Mouse (Mus musculus) cerebellum, adult (tissue): Measurements from ENCODE around the gene Krr1.
"Not testable (repeated sequence)": the region's sequence is repeated elsewhere in the genome, so short reads cannot be mapped to it uniquely, and the experiment has no call there.

ENCODE experiments used
- ATAC-seq: cut with Nextera tagmentation; 2 replicates; pipeline ENCODE4 v1.9.2; 2017; ENCODE audit warnings: mild to moderate bottlenecking, moderate library complexity, mixed read lengths; ENCODE audit not compliant: insufficient number of reproducible peaks, low FRiP score, low TSS enrichment

Gene Krr1

DNA sequence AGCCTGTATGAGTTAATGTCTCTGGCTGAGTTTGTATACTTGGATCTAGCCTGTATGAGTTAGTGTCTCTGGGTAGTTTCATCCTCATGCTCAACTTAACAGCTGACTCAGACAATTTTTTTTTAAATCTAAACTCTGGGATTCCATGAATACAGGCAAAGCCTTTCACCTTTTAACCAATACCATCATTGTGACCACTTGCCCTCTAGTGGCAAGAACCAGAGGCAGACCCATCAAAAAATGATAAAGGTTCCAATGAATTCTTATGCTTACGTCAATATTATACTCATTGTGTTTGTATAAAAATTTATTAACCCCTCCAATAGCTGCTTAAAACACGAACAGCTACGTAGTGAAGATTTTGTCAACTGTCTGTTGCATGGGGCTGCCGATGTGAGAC is 6.1 kb upstream of the Krr1 start:
- no peak for ATAC-seq

DNA sequence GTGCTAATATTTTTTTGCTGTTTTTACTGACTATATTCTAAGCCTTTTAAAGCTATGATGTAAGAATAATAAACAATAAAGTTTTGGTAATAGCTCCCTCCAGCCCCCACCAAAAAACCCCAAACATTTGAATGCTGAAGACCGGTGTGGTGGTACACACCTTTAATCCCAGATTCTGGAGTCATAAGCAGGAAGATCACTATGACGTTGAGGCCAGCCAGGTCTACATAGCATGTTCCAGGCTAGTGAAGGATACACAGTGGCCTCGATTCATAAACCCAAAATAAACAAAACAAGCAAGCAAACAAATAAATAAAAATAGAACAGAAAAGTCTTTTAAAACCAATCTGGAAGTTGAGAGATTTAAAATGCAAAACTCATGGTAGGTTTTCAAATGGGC is 535 bp upstream of the Krr1 start:
- ATAC-seq, result no peak

DNA sequence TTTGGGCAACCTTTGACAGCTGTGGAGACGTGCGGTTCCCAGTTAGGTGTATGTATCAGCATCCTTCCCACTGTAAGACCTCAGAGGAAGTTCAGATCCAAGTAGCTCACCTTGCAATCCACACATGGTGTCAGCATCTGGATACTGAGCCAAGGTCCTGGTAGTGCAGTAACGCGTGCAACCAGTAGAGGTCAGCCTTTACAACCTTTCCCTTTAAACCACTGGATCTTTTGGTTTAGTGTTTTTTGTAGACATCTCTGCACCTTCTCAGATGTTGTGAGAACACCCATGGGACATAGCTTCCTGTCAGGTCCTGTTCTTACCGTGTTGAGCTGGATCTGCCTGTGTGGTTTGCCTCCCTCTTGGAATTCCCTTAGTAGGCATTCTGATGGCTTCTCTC is 5.1 kb downstream of the Krr1 start:
- no peak for ATAC-seq

DNA sequence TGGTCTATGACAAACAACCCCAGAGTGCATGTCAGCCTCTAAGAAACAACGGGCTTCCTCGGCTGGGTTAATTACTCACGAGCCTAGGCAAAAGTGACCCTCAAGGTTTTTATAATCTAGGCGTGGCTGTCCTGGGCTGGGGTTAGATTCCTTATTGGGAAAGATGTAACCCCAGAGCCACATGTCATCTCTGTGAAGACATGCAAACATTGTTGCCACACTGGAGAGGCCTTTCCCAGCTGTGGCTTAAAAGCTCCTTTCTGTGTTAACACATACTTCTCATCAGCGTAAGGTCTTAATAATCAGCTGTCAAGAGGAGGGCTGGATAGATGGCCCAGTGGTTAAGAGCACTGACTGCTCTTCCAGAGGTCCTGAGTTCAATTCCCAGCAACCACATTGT is 10.6 kb downstream of the Krr1 start:
- no peak for ATAC-seq

DNA sequence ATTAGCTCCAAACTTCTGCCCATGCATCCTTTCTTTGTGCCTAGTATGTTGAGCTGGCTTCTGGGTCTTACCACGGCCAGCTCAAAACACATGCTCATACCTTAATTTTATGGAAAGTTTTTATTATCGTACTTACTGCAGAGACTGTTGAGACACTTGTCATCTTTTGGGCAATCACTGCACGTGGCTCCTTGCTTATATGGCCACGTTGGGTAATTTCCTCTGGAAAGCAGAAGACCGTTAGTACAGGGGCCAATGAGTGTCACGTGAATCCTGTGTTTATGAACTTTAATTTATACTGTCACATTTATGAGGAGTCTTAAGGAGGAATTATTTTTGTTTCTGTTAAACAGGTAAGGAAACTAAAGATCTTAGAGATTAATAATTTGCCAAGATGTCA is 14.0 kb downstream of the Krr1 start:
- no peak for ATAC-seq

DNA sequence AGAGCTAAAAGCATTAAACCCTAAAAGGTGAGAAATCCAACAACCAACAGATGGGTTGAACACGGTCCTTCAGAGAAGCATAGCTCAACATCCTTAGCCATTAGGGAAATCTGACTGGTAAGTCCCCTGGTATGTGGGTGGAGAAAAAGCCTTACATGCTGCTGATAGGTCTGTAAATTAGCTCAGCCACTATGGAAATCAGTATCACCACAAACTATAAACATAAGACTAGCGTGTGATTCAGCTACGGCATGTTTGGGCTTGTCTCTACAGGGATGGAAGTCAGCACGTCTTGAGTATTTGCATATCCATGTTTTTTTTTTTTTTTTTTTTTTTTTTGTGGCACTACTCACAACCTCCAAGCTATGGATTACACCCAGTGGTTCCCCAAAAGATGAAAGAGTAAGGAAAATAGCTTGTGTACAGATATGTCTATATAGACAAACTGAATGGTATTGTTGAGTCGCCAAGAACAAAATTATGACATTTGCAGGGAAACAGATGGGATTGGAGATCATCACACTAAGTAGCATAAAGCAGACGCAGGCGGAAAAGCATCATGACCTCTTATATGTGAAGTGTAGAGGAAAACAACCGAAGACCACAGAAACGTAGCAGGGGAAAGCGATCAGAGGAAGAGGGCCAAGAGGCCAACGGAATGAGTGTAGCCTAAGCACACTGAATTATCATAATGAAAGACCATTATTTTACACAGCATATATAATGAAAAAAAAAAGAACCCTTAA is 23.5 kb downstream of the Krr1 start:
- ATAC-seq, result no peak

DNA sequence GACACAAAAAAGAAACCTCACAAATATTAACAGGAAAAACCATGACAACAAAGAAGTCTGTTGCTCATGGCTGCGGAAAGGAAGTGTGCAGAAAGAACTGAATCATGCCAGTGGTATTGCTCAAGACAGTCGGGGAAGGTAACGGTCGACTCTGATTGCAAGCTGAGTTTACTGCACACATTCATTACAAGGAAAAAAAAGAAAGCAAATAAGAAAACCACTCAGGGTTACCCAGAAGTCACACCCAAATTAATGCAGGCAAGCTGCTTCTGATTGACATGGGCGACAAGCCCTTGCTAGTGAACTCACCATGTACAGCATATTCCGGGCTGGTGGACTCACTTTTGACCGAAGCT is 24.1 kb downstream of the Krr1 start:
- ATAC-seq, result no peak

DNA sequence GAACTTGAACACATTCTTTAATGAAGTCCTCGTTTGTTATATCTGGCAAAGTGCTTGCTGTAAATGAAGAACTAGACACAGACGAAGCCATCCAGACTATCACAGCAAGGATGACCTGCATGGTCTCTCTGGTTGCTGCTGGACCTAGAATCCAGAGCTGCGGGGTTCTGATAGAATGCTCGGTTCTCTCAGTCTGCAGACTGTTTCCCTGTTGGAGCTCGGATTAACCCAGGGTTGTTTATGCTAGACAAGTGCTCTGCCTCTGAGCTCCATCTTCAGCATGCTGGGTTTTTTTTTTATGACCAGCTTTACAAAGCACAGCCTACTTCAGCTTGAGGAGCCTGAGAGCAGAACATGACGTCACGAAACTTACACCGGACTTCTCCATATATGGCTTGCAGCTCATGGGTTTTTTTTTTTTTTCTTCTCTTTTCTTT is 24.5 kb downstream of the Krr1 start:
- no peak for ATAC-seq

DNA sequence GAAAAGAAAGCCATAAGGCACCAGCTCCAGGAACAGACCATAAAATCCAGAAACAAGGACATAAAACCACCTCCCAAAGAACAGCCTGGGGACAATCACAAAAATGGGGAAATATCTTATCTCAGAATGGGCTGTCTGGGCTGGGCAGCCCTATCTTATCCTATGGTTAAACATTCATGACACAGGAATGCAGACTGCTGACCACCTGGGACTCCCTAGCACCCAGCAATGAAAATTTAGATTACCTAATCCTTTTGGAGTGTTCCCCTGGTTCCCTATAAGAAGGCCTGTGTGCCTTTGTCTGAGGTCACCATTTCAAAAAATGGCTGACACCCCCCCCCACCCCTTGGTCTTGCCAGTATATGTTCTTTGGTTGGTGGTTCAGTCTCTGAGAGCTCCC is 25.2 kb downstream of the Krr1 start:
- no peak for ATAC-seq

DNA sequence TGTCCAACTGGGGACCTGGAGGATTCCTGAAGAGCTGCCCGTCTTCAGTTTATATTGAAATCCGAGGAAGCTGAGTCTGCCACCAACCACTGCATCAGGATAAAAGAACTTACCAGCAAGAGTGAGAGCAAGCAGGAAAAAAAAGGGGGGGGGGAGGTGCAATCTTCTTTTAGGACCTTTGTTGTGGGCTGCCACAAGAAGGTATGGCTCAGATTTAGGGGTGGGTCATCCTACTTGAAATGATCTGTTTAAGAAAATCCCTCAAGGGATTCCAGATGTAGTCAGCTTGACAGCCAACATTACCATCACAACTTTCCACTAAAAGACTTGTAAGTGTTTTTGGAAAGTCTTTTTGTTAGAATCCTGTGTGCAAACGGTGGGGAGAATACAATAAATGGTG is 27.3 kb downstream of the Krr1 start:
- ATAC-seq, result no peak

DNA sequence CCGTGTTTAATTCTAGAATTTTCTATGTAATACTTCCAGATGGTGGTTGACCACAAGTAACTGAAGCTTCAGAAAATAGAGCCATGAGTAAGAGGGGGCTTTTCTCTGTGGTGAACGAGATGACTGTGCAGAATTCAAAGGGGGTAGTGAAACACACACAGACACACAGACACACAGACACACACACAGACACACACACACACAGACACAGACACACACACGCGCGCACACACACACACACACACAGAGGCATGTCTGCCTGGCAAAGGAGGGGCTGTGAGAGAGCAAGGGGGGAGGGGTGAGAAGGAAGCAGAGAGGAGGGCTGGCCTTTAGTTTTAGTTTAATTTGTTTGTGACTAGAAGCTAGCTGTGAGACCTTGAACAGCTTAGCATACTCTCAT is 28.1 kb downstream of the Krr1 start:
- ATAC-seq, result no peak

DNA sequence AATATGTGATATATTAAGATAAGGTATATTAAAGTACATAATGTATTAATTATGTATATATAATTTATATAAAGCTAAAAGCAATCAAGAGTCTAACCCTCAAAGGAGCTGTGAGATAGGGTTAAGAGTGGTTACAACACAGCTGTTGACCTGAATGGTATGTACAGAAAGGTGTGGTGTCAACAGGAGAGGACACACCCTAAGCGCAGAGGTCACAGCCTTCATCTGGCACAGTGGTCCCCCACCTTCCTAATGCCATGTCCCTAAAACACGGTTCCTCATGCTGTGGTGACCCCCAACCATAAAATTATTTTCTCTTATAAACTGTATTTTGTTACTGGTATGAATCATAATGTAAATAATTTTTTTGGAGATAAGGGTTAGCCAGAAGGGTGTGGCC is 28.9 kb downstream of the Krr1 start:
- no peak for ATAC-seq

DNA sequence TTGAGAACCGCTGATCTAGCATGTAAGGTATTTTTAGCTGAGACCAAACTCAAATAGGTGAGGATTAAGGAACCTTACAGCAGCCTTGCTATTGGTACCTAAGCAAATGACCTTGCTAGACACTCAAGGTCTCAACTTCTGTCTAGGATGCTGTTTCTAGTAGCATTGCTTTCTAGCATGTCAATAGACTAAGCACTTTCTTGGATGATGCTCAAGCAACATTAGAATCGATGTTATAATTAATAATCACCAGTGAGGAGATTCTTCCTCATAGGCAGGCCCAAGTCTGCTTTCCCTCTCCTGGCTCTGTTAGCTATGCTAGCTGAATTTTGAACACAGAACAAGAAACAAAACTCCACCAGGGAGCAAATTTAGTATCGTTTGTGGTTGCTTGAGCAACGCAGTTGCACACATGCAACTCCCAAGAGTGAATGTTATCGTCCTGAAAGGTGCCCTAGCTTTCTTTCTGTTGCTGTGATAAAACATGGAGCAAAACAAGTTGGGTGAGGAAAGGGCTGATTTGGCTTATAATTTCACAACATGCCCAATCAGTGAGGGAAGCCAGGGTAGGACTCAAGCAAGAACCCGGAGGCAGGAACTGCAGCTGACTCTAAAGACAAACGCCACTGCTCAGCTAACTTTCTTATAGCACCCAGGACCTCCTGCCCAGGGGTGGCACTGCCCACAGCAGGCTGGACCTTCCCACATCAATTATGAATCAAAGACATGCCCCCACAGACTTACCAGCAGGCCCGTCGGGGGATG is 29.5 kb downstream of the Krr1 start:
- ATAC-seq, result no peak

DNA sequence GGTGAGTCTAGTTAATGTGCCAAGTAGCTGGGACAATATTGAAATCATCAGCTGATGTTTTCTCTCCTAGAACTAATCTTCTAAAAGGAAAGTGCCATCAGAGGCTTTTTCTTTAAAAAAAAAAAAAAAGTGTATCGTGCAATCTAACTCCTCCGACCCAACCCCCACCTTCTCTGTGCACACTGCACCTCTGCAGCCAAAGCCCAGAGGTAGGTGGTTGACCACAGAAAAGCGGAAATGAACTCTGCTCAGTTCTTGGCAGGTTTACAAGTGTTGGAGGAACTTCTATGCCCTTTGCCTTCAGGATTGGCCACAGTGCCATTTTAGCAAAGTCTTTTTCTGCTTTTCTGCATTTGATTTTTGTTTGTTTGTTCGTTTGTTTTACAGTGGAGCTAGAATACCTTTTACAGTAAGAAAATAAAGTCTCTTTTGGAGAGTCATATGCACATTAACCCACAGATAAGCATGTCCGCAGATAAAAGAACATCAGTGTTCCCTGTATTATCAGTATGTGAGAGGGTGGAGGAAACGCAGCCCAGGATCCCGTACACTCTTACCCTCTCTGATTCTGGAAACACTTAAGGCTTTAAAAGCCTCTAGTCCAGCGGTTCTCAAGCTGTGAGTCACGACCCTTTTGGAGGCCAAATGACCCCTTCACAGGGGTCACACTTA is 30.2 kb downstream of the Krr1 start, which contains the start of gene Glipr1:
TSS of gene Glipr1 (minus strand) at position 88 of the 672 bp plus-strand sequence.
- ATAC-seq, result no peak

DNA sequence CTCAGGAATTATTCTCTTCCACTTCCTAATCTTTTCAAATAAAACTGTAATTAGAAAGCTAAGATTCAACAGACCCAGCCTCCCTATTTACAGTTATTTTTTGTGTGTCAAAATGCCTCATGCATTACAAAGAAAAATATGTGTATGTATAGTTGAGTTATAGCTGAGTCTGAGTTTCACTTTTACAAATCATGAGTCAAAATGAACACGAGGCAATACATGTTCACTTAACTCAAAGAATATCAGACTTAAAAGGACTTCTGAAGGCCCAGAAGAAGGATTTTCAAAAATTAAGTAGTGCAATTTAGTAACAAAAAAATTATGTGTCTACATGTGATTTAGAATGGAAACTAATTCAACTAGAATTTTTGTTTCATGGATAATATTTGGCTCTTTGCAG is 37.0 kb downstream of the Krr1 start:
- ATAC-seq, result not testable (repeated sequence)

DNA sequence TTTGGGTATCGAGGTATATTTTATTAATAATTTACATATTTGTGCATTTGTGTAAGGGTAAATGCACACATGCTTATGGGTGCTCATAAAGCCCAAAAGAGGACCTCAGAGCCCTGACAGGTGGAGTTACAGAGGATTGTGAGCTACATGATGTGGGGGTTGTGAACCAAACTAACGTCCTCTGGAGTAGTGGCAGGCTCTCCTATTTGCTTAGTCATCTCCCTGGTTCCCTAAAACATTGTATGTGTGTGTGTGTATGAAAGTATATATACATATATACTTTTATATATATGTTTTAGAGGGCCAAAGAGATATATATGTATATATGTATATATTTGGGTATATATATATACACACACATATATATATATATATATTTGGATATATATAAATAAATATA is 51.1 kb downstream of the Krr1 start:
- ATAC-seq, result no peak

DNA sequence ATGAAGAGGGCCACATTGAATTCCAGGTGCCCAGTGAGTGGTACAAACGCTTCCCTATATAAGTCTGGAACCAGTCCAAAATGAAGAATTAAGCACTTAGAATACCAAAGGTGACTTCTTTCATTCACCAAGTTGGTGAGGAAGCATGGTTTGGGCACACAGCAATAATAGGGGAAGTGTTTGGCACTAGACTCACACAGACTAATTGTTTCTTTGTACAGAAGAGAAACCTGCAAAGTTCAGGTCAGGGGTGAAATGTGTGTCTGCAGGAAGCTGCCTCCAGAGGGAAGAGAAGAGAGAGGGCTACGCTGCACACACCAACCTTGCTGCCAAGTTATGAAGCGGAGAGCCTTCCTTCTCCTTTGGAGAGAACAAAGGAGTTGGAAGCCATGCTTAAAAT is 56.2 kb downstream of the Krr1 start:
- ATAC-seq, result not testable (repeated sequence)
